Mouse (Mus musculus) frontal cortex, adult (tissue): ENCODE results near the gene Bzw1.
"Not testable (repeated sequence)": the region's sequence is repeated elsewhere in the genome, so short reads cannot be mapped to it uniquely, and the experiment has no call there.

Source experiments
- ATAC-seq: cut with Nextera tagmentation; 2 replicates; pipeline ENCODE4 v1.9.2; 2017; ENCODE audit warnings: mild to moderate bottlenecking, moderate library complexity, mixed read lengths; ENCODE audit not compliant: low TSS enrichment

The Bzw1 gene

DNA sequence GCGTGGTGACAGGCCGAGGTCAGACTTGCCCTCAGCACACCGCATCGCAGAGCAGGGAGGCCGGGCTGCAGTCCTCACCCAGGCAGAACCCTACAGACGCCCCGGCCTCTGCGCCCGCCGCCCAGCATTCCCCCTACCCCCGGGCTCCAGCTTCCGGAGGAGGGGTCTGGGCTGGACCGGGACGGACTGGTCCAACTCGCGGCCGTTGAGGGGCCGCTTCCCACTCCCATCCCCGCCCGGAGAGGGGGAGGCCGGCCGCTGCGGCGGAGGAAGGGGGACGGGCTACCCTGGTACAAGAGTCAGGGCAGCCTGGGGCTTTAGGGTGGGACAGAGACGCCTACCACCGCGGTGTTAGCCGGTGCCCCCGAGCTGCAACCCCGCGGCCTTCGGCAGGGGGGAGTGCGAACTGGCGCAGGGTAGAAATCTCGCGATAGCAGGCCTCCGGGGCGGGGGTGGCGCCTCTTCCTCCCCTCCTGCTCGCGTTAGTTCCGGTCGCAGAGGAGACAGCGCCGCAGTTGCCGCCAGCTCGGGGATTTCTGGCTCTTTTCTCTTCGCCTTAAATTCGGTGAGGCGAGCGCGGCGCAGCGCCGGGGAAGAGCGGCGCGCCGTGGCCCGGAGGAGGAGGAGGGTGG lies at the start of gene Bzw1:
Gene Bzw1, plus strand, starts transcription at position 247 of the 632 bp plus-strand sequence.
- peak; percentile 95 for ATAC-seq

DNA sequence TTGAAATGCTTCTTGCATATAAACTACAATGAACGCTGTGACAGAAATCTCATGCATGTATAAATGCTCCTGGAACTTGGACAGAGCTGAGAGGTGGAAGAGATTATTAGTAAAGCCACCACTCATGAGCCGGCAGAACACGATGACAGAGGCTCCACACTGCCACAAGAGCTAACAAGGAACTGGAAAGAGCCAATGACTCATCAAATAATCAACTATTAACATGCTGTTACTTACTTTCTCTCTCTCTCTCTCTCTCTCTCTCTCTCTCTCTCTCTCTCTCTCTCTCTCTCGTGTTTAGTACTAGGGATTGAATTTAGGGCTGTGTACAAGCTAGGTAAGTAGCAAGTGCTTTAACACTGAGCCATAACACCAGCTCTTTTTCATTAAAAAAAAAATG lies 48.8 kb upstream of the Bzw1 start:
- no peak for ATAC-seq

DNA sequence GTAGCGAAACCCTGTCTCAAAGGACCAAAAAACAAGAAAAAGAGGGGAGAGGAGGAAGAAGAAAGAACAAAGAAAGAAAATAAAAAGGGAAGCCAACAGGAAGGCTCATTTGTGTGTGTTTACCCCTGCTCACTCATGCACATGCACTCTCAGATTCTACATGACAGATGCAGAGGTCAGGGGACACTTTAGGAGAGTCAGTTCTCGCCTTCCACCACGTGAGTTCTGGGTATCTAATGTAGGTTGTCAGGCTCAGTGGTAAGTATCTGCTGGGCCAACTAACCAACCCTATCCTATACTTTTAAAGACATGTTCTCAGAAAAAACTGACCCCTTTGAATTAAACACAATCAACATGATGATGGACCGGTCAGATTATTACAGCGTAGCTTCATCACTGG lies 48.1 kb upstream of the Bzw1 start:
- ATAC-seq, result no peak

DNA sequence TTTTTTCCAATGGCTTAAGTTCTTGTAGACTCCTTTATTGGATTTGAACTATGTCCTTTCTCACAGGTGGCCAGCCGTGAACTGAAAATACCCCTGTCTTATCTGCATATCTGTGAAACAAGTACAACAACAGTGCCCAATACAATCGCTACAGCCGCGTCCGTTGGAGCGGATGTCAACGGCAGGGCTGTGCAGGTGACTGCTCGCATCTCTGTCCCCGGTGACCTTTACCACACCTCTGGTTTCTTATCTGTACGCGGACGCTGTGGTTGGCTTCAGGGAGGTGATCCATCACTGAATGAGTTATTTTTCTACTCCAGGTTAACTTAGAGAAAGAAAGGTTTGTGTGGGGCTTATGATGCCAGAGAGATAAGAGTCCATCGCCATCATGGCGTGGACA lies 46.5 kb upstream of the Bzw1 start:
- ATAC-seq, result no peak

DNA sequence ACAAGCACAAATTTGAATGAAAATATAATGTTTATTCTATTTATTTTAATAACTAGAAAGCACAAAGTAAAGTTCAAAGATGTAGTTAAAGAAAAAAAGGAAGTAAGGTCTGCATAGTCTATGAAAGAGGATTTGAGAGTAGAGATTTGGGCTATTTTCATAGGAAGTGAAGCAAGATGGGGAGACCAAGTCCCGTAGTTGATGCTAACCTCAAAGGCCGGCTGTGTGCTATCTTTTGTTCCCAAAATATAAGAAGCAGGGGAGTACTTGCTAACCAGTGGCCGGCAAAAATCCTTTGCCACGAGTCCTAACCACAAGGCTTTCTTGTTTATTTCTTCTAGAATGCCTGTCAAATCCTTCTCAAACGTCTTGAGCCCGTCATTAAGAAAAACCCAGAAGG lies 44.0 kb upstream of the Bzw1 start:
- ATAC-seq, result no peak

DNA sequence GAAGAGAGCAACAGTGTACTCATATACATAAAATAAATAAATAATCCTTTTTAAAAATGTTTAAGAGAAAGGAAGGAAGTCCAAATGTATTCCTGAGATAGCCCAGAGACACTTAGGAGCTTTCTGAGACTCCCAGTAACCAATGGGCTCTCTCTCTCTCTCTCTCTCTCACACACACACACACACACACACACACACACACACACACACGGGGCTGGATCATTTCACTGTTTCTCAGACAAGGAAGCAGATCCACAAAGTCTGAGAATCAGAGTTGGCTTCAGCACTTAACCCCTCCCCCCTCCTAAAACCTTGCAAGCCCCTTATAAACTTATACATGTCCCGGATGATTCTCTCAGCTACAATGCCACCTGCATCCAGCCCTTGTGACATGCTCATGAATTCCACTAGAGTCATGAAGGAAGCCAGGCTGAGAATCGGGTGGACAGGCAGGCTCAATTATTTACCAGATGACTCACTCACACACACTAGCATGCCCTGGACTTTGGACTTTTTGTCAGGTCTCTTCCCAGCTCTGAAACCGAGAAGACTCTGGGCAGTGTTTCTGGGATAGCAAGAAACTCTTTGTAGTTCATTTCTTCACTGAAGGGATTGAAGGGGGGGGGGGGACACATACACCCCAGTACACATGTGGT lies 39.3 kb upstream of the Bzw1 start:
- ATAC-seq, result no peak

DNA sequence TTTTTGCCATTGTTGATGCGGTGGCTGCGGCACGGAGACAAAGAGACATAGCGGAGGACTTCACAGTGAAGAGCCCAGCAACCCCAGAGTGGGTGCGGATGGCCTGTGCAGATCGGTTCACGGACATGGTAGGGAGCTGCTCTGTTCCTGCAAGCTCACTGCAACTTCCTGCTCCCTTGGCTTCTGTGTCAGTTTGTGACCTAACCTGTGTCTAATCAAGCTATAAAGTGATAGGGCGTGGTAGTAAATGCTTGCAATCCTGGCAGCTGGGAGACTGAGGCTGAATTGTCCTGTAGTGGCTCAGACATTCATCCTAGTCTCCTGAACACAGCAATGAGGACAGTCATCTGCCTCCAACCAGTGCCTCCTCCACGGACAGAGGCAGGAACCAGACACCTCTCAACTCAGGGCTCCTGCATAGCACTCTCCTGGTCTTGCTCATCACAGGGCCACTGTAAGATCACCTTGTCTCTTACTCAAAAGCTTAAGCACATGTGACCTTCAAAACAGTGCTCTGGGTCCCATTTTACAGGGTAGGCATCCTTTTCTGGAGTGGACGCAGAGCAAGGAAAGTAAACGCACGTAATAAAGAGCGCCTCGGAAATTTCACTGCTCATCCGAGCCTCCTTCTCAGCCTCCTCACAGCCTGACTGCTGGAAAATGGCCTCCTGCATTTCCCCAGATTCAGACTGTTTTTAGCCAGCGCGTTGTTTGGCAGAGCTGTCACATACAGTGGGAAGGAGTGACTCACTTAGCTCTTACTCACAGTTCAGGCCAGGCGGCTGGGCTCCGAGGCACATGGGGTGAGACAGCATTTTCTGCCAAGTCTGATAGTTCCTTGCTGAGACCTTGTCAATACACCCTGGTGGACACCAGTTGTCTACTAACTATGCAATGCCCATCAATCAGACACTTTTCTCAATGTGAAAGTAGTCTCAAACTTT lies 33.5 kb upstream of the Bzw1 start:
- peak; percentile 100 for ATAC-seq

DNA sequence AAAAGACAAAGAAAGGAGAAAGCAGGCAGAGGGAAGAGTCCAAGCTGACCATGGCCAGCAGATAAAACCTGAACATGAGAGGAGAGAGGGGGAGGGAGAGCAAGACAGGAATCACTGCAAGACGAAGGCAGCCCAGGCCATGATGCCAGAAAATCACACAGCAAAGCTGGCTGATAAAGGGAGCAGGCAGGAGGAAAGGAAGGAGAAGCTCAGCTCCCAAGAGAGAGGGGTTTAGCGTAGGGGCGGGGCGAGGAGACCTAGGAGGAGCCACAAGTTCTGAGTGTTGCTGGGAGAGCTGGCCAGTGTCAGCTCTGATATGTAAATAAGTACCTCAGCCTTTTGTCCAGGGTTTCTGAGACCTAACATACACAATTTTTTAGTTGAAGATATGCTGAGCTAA lies 30.4 kb upstream of the Bzw1 start:
- no peak for ATAC-seq

DNA sequence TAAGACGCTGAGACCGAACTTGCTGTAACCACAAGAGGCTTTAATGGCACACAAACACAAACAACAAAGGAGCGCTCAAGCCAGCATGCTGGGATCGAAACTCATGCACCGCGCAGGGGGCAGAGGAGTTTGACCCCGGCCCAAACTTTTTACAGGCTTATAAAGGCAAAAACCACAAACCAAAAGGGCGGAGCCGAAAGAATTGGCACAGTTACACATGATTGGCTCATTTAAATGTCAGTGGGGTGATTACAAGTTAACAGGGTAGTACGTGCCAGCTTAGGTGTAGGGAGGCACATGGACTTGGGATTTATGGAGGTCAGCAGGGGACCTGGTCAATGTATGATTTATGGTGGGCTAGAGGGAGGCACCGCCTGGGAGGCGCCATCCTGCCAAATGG lies 28.1 kb upstream of the Bzw1 start:
- ATAC-seq, result no peak

DNA sequence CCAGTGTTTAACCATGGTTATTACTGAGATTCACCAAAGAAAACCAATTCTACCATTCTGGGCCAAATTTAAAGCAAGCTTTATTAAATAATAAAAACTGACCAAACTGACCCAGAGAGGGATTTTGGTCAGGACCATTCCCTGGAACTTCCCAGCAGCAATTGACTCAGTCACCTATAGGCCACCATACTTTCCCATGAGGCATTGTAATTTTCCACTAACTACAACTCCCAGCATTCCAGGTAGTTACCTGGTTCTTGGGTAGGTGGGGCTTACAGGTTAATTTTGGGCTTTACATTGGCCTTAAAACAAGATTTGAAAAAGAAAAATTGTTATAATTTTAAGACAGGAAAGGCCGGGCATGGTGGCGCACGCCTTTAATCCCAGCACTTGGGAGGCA lies 26.9 kb upstream of the Bzw1 start:
- ATAC-seq, result no peak

DNA sequence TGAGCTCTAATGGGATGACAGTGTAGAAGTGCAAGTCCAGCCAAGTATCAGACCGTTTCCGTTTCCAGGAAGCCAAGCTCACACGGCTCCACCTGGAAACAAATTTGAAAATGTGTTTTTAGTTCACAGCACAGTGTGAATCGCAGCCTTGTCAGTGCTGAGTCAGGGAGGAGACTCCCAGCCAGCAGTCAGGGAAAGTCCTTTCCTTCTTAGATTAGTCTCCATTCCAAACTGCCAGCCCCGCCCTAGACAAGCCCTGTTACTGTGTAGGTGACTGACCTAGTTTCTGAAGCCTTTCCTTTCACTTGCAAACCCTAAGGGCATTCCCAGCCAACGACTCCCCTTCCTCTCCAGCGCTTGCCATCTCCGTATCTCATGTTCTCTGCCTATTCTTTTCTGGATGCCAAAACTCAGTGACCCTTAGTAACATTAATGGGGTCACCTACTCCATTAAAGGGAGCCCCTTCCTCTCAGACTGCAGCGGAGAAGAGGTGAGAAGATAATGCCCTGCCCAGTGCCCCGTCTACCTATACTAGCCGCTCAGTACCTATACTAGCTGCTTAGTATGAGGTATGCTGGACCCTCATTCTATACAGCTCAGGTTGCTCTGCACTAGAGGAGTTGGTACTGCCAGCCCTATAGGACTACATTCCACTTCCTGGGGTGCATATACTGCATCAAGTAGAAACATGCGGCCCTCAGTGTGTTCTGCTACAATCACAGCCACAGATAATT lies 25.8 kb upstream of the Bzw1 start:
- ATAC-seq, result peak; percentile 93

DNA sequence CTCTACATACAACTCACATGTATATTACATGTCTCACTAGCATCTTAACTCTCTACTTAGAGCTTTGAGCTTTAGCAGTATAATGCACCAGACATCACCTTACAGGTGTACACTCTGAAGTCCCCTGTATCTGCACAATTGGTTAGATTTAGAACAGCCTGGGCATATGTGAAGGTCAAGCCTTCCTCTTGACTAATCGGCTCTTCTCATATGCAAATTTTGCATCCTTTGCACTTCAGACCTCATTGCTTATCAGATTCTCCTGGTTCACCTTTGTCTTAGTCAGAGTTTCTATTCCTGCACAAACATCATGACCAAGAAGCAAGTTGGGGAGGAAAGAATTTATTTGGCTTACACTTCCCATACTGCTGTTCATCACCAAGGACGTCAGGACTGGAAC lies 23.0 kb upstream of the Bzw1 start:
- ATAC-seq, result no peak

DNA sequence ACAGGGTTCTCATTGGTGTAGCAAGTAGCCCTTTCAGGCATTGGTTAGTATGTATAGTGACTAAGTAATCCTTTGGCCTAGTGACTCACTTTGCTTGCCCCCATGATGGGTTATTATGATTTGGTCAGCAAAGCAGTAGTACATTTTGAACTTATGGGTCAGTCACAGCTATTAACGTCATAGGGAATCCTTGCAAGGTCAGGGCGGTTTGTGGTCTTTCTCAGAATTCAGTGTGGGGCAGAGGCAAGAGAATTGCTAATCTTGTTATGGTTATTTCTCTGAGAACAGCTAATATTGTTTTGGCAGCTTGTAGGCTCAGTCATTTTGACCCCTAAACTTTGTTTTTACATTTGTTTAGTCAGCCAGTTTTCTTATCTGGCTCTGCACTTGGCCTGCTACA lies 18.4 kb upstream of the Bzw1 start:
- ATAC-seq, result not testable (repeated sequence)

DNA sequence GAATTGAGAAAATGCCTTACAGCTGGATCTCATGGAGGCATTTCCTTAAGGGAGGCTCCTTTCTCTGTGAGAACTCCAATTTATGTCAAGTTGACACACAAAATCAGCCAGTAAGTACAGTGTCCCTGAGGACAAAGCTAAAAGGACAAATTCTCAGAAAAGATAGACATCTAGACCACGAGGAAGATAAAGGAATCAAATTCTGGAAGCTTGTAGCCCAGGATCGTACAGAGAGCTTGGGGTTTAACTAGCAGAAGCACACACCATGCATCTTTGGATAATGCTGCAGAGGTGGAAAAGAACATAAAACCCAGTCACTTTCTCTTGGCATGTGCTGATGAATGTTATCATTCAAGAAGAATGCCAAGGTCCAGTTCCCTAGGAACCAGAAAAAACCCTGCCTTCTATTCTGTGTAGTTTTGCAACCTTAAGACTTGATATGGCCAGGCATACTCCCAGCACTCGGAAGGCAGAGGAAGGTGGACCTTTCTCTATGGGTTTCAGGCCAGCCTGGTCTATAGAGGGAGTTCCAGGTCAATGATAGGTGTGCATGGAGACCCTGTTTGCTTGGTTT lies 17.0 kb upstream of the Bzw1 start:
- no peak for ATAC-seq

DNA sequence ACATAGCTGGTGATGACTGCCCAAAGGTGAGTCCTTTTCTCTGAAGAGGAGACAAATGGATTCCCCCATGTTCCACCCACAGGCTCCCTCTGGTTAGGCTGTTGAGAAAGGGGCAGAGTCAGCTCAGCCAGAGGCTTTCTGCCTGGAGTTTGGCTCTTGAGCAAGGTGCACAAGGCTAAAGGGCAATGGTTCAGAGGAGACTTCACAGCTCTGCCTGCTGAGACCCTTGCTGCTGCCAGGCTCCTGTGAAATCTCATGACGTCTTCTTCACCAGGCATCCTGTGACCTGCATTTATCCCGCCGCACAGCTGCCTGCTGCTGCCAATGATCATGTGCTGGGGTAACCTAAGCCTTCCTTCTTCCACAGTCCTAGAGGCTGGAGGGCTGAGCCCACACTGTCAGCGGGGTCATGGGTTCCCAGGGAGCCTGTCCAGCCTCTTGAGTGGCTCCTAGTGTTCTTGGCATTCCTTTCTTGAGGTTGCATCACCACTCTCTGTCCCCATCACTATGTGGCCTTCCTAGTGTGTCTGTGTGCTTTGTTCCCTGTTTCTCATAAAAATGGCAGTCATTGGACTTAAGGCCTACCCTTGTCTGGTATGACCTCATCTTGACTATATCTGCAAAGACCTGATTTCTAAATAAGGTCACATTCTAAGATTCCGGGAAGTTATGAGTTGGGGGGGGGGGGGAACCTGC lies 10.0 kb upstream of the Bzw1 start:
- no peak for ATAC-seq

DNA sequence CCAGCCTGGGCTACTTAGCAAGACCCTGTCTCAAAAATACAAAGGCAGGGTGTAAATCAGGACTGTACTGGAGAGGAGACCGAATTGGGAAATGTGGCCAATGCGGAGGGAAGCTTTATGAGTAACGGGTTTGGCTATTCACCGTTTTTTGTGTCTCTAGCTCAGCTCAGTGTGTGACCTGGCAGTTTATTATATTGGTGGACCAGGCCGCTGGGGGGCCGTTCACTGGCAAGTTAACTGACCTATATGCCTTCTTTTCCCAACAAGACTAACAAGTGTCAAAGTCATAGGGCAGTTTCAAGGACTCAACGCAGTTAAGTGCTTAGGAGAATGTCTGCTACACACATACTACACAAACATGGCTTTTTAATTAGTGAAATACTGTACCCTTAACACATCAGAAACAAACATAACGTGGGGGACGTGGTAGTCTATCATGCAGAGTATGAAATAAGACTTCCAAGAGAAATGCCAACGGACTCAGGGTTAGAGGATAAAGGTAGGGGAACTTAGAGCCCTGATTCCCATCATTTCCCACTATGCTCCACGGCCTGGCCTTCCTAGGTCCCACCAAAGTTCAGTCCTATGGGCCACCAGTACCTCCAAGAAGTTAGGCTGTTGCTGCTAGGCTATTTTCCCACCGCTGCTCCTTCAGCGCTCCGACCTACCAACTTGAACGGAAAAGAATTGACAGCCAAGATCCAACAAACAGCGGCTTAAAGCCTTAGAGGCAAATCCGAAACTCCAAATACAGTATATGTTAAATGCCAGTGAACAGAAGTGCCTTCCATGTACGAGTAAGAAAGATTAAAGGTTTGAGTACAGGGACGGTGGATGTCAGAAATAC lies 1.1 kb upstream of the Bzw1 start:
- ATAC-seq, result no peak; the same call in 1 of the 2 replicates

DNA sequence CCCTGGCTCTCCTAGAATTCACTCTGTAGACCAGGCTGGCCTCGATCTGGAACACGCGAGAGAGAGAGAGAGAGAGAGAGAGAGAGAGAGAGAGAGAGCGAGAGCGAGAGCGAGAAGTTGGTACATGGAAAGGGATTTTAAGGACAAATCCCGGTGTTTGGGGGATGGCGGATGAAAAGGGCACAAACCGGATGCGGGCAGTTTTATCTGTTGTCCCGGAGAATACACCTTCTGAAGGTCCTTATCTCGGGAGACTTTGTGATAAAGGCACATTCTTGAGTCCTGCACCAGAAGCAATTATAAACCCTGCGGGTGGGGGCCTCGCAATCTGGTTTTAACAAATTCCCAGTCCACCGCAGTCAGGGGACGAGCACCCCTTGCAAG lies 438 bp upstream of the Bzw1 start:
- peak; percentile 21; the same call in 1 of the 2 replicates for ATAC-seq

DNA sequence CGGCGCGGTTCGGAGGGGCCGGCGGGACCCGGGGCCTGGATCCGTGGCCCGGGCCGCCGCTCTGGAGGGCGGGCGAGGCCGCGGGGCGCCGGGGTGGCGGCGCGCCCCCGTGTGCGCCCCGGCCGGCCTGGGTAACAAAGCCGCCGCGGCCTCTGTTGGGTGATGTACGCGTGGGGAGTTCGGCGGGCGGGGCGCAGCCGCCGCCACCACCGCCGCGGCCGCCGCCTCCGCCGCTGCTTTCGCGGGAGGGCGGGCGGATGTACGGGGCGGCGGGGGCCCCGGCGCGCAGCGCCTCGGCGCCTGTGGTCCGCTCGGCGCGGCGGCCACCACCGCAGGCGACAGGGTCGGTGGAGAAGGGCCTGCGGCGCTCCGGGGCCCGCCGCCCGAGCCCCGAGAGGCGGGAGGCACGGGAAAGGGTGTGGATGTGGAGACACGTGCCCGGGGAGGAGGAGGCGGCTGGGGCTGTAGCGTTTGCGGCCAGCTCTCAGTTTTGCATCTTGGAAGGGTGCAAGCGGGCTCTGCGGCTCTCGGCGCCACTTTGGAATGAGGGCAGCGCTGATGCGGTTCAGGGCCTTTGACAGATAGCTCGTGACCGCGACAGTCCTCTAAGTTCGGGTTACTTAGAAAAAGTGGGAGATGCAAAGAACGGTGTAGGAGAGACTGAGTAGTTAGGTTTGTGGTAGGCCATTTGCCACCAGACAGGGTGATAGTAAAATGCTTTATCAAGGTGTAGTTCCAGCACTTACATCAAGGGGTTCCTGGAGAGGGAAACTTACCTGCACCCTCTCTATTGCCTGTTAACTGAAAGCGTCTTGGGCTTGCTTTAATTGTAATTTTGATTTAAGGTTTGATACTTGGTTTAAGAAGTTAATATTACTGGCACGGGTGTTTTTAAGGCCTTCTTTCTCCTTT lies 842 bp downstream of the Bzw1 start:
- ATAC-seq, result peak; percentile 53

DNA sequence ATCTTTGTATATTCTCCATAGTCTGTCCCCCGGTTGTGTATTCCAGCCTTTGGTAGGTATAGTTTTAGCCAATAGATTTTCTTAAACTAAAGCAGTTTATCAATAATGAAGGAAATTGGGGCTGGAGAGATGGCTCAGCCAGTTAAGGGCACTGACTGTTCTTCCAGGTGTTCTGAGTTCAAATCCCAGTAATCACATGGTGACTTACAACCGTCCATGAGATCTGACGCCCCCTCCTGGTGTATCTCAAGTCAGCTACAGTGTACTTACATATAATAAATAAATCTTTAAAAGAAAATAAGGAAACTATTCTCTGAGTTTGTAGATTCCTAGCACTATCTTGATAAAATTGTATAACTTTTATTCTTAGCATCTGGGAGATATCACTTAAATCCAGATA lies 2.6 kb downstream of the Bzw1 start:
- no peak for ATAC-seq
